Mouse (Mus musculus) MEL (cell line): ENCODE measurements around the gene Ppef2. TPM values are rescaled to one million over a fixed set of nuclear protein-coding genes. Genes with fewer than 3 reads are reported as not detected.
A peak's percentile ranks its signal among the peaks of the same experiment; 100 is the strongest.

ENCODE experiments used
- DNase-seq: peaks from one replicate; pipeline ENCODE4 v3.0.0; 2011; ENCODE audit warnings: low read depth, low spot score
- H3K27ac ChIP-seq: 2 replicates; pipeline ENCODE4 v1.5.1; 2012; ENCODE audit warnings: low read depth, mild to moderate bottlenecking, control low read depth, low read length, moderate library complexity; ENCODE audit not compliant: control insufficient read depth
- H3K27me3 ChIP-seq, 2 experiments: fragments of 150-350 bp in 1 of 2; sonication (generic) in 1 of 2; 2 replicates each; pipeline ENCODE4 v1.6.1; 2012; ENCODE audit warnings: low read length in 2 of 2, mild to moderate bottlenecking in 2 of 2, improper control_type of control experiment in 1 of 2, moderate library complexity in 1 of 2; ENCODE audit not compliant: insufficient read depth in 2 of 2, control insufficient read depth in 1 of 2
- H3K36me3 ChIP-seq, 2 experiments: 2 replicates each; pipeline ENCODE4 v1.6.1; 2012 to 2014; ENCODE audit warnings: low read length in 2 of 2, improper control_type of control experiment in 1 of 2, inconsistent platforms in 1 of 2, mild to moderate bottlenecking in 1 of 2; ENCODE audit not compliant: insufficient read depth in 2 of 2, control insufficient read depth in 1 of 2
- H3K4me1 ChIP-seq, 2 experiments: fragments of 150-350 bp in 1 of 2; sonication (generic) in 1 of 2; 2 replicates each; pipeline ENCODE4 v1.6.1; 2012; ENCODE audit warnings: low read length in 2 of 2, improper control_type of control experiment in 1 of 2, mild to moderate bottlenecking in 1 of 2; ENCODE audit not compliant: insufficient read depth in 2 of 2, control insufficient read depth in 1 of 2
- H3K4me3 ChIP-seq, 2 experiments: fragments of 150-350 bp in 1 of 2; sonication (generic) in 1 of 2; 2 replicates each; pipeline ENCODE4 v1.5.1; 2012; ENCODE audit warnings: low read depth in 2 of 2, low read length in 2 of 2, mild to moderate bottlenecking in 2 of 2, moderate library complexity in 2 of 2, control low read depth in 1 of 2, improper control_type of control experiment in 1 of 2; ENCODE audit not compliant: control insufficient read depth in 1 of 2, insufficient read depth in 1 of 2
- H3K79me2 ChIP-seq: 2 replicates; pipeline ENCODE4 v1.6.1; 2012; ENCODE audit warnings: mild to moderate bottlenecking, low read length, moderate library complexity; ENCODE audit not compliant: control insufficient read depth, poor library complexity, insufficient read depth
- H3K9ac ChIP-seq: 2 replicates; pipeline ENCODE4 v1.6.1; 2012; ENCODE audit warnings: low read depth, mild to moderate bottlenecking, control low read depth, low read length, moderate library complexity; ENCODE audit not compliant: control insufficient read depth, poor library complexity, severe bottlenecking
- H3K9me3 ChIP-seq: fragments of 150-350 bp; sonication (generic); replicated peaks from 2 replicates; pipeline ENCODE4 v1.6.1; 2012; ENCODE audit warnings: mild to moderate bottlenecking, low read length, improper control_type of control experiment, moderate library complexity; ENCODE audit not compliant: insufficient read depth
- CHD2 ChIP-seq: IDR thresholded peaks from 2 replicates; pipeline ENCODE4 v1.6.1; 2011; ENCODE audit warnings: low read length, improper control_type of control experiment
- CTCF ChIP-seq, 3 experiments: IDR thresholded peaks in 2 of 3; conservative IDR thresholded peaks in 1 of 3; 2 replicates each; pipeline ENCODE4 v1.5.1; 2011 to 2012; ENCODE audit warnings: low read length in 3 of 3, low read depth in 2 of 3, mild to moderate bottlenecking in 2 of 3, improper control_type of control experiment in 1 of 3, inconsistent platforms in 1 of 3, mixed read lengths in 1 of 3, moderate library complexity in 1 of 3; ENCODE audit not compliant: control insufficient read depth in 1 of 3, insufficient read depth in 1 of 3, poor library complexity in 1 of 3, severe bottlenecking in 1 of 3
- EP300 ChIP-seq, 2 experiments: IDR thresholded peaks; 2 replicates each; pipeline ENCODE4 v1.6.1; 2011; ENCODE audit warnings: improper control_type of control experiment in 2 of 2, low read length in 2 of 2, low read depth in 1 of 2, mild to moderate bottlenecking in 1 of 2
- ETS1 ChIP-seq: IDR thresholded peaks from 2 replicates; pipeline ENCODE4 v1.6.1; 2012; ENCODE audit warnings: low read depth, mild to moderate bottlenecking, inconsistent platforms, low read length, improper control_type of control experiment, moderate library complexity
- GABPA ChIP-seq: IDR thresholded peaks from 2 replicates; pipeline ENCODE4 v1.6.1; 2012; ENCODE audit warnings: low read depth, mild to moderate bottlenecking, inconsistent platforms, low read length, improper control_type of control experiment, moderate library complexity
- GATA1 ChIP-seq: IDR thresholded peaks from 2 replicates; pipeline ENCODE4 v1.6.1; 2011; ENCODE audit warnings: low read depth, low read length, improper control_type of control experiment
- KAT2A ChIP-seq: conservative IDR thresholded peaks from 2 replicates; pipeline ENCODE4 v1.6.1; 2012; ENCODE audit warnings: low read depth, low read length, improper control_type of control experiment, inconsistent platforms
- MAZ ChIP-seq: IDR thresholded peaks from 2 replicates; pipeline ENCODE4 v1.6.1; 2012; ENCODE audit warnings: low read depth, mild to moderate bottlenecking, inconsistent platforms, low read length, improper control_type of control experiment
- MXI1 ChIP-seq: IDR thresholded peaks from 2 replicates; pipeline ENCODE4 v1.6.1; 2011; ENCODE audit warnings: mild to moderate bottlenecking, low read depth, low read length, improper control_type of control experiment
- MYB ChIP-seq: IDR thresholded peaks from 2 replicates; pipeline ENCODE4 v1.6.1; 2011; ENCODE audit warnings: mild to moderate bottlenecking, low read depth, low read length, improper control_type of control experiment
- MYC ChIP-seq: IDR thresholded peaks from 2 replicates; pipeline ENCODE4 v1.6.1; 2011; ENCODE audit warnings: low read depth, mild to moderate bottlenecking, low read length, improper control_type of control experiment, moderate library complexity
- NRF1 ChIP-seq: IDR thresholded peaks from 2 replicates; pipeline ENCODE4 v1.6.1; 2014; ENCODE audit warnings: low read depth, mild to moderate bottlenecking, inconsistent platforms, low read length, improper control_type of control experiment, moderate library complexity; ENCODE audit not compliant: poor library complexity, insufficient read depth, severe bottlenecking
- POLR2AphosphoS5 ChIP-seq: IDR thresholded peaks from 2 replicates; pipeline ENCODE4 v1.6.1; 2012; ENCODE audit warnings: low read depth, borderline replicate concordance, mild to moderate bottlenecking, inconsistent platforms, low read length, moderate library complexity, mixed read lengths
- RCOR1 ChIP-seq: IDR thresholded peaks from 2 replicates; pipeline ENCODE4 v1.6.1; 2012; ENCODE audit warnings: low read depth, mild to moderate bottlenecking, inconsistent platforms, low read length, improper control_type of control experiment
- SIN3A ChIP-seq: IDR thresholded peaks from 2 replicates; pipeline ENCODE4 v1.6.1; 2012; ENCODE audit warnings: low read length, improper control_type of control experiment, inconsistent platforms
- SMC3 ChIP-seq: IDR thresholded peaks from 2 replicates; pipeline ENCODE4 v1.6.1; 2011; ENCODE audit warnings: low read depth, low read length, improper control_type of control experiment
- TAL1 ChIP-seq: IDR thresholded peaks from 2 replicates; pipeline ENCODE4 v1.6.1; 2012; ENCODE audit warnings: mild to moderate bottlenecking, inconsistent platforms, low read length, moderate library complexity, mixed read lengths
- TBP ChIP-seq: IDR thresholded peaks from 2 replicates; pipeline ENCODE4 v1.8.0; 2011; ENCODE audit warnings: low read depth, low read length, improper control_type of control experiment
- UBTF ChIP-seq: IDR thresholded peaks from 2 replicates; pipeline ENCODE4 v1.6.1; 2012; ENCODE audit warnings: low read depth, mild to moderate bottlenecking, inconsistent platforms, low read length, improper control_type of control experiment, moderate library complexity, borderline replicate concordance; ENCODE audit not compliant: insufficient read depth
- USF2 ChIP-seq, 2 experiments: IDR thresholded peaks; 2 replicates each; pipeline ENCODE4 v1.6.1; 2011 to 2012; ENCODE audit warnings: improper control_type of control experiment in 2 of 2, low read length in 2 of 2, borderline replicate concordance in 1 of 2, inconsistent platforms in 1 of 2, low read depth in 1 of 2, mild to moderate bottlenecking in 1 of 2; ENCODE audit not compliant: insufficient read depth in 1 of 2
- ZC3H11A ChIP-seq: IDR thresholded peaks from 2 replicates; pipeline ENCODE4 v1.6.1; 2012; ENCODE audit warnings: low read depth, mild to moderate bottlenecking, inconsistent platforms, low read length, improper control_type of control experiment
- ZKSCAN1 ChIP-seq: IDR thresholded peaks from 2 replicates; pipeline ENCODE4 v1.6.1; 2012; ENCODE audit warnings: low read depth, mild to moderate bottlenecking, inconsistent platforms, low read length, improper control_type of control experiment, moderate library complexity
- ZMIZ1 ChIP-seq: IDR thresholded peaks from 2 replicates; pipeline ENCODE4 v1.6.1; 2012; ENCODE audit warnings: low read depth, mild to moderate bottlenecking, inconsistent platforms, low read length, improper control_type of control experiment, moderate library complexity
- ZNF384 ChIP-seq: IDR thresholded peaks from 2 replicates; pipeline ENCODE4 v1.6.1; 2012; ENCODE audit warnings: low read depth, mild to moderate bottlenecking, inconsistent platforms, low read length, improper control_type of control experiment
- polyA plus RNA-seq, 2 experiments: library from polyadenylated mRNA; stranded (reverse) in 1 of 2; unstranded in 1 of 2; fragments of >175 nt in 1 of 2; fragments of >200 nt in 1 of 2; gene quantifications; 2 replicates each; pipeline versions ENCODE4 v1.2.1 to v1.2.4; 2012; ENCODE audit warnings: low replicate concordance in 2 of 2, low read depth in 1 of 2; ENCODE audit not compliant: insufficient read length in 2 of 2, insufficient read depth in 1 of 2, missing spikeins in 1 of 2
- total RNA-seq: library from RNA; depleted of rRNA; stranded (reverse); fragments of 300-350 nt; gene quantifications from 2 replicates; pipeline ENCODE4 v1.2.3, GENCODE M21; 2012

Gene Ppef2
- total and polyA plus RNA-seq, 3 experiments: 0.04 to 0.08 TPM; not detected in 1

DNA sequence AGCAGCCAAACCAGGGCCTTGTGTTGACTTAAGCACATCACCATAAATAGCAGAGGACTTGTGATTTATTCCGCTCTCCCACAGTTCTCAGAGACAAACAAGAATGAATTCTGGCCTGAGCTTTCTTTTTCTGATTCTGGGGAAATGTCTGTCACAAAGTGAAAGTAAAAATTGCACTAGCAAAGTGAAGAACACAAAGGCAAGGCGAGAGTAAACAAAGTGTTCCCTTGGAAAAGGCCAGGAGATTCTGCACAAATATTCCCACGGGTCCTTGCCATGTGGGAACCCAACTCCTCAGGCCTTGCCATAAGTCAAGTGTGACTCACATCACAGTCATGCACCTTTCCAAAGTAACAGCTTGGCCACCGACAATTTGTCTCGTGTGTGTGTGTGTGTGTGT lies 50.4 kb downstream of the Ppef2 start:
- no peak for TF ChIP-seq ETS1
- TF ChIP-seq MXI1: no peak
- no peak for TF ChIP-seq ZNF384
- TF ChIP-seq UBTF: no peak
- TF ChIP-seq SIN3A: no peak
- no peak for TF ChIP-seq TBP
- TF ChIP-seq CHD2: no peak
- TF ChIP-seq ZKSCAN1: no peak
- no peak for TF ChIP-seq GABPA
- no peak for TF ChIP-seq POLR2AphosphoS5
- no peaks in the 10 kb centered on the region for H3K79me2 ChIP-seq
- no peaks in the 10 kb centered on the region for H3K9me3 ChIP-seq
- peak overlapping the region; percentile 36; the same call in 1 of the 2 replicates for H3K9ac ChIP-seq
- peak overlapping the region in 1 of 2 experiments; percentile 10; a peak in 2 of 4 replicates for H3K4me3 ChIP-seq
- H3K36me3 ChIP-seq: peaks cover 3 to 25% of the 10 kb centered on the region in 2 experiments
- H3K27me3 ChIP-seq: no peaks in the 10 kb centered on the region
- no peak for DNase-seq
- H3K27ac ChIP-seq: peak overlapping the region; percentile 73
- H3K4me1 ChIP-seq: peaks cover 22 to 27% of the 10 kb centered on the region in 2 experiments

DNA sequence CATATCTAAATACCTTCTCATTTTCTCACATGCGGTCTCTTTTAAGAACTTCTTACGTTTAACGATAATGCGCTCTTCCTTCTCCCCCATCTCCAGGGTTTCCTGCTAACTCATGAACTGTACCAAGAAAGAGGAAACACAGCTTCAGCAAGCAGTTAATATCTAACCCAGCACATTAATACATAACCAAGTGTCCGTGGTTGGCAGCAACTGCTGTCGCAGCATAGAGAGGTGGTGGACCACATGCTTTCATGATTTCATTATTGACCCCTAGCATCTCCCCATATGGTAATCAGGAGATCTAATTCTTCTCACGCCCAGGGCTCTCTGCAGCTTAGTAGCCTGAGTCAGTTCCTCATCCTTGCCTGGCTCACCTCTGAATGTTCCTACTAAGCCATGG lies 50.9 kb downstream of the Ppef2 start:
- no peaks in the 10 kb centered on the region for H3K27me3 ChIP-seq
- peak overlapping the region; percentile 36; the same call in 1 of the 2 replicates for H3K9ac ChIP-seq
- peak; percentile 88 for DNase-seq
- no peaks in the 10 kb centered on the region for H3K9me3 ChIP-seq
- H3K4me1 ChIP-seq: peaks cover 22 to 24% of the 10 kb centered on the region in 2 experiments
- no peak for TF ChIP-seq RCOR1
- no peak for TF ChIP-seq NRF1
- TF ChIP-seq CTCF (IDR thresholded peaks at IDR 0.05 in 2 of 3, conservative IDR thresholded peaks at IDR 0.05 in 1 of 3; ENCODE audit: control insufficient read depth in 1 of 3, insufficient read depth in 1 of 3, low read depth in 2 of 3, low read length in 3 of 3, poor library complexity in 1 of 3, severe bottlenecking in 1 of 3): no peak
- TF ChIP-seq ZC3H11A: no peak
- no peak for TF ChIP-seq USF2 (IDR thresholded peaks at IDR 0.05; ENCODE audit: borderline replicate concordance in 1 of 2, insufficient read depth in 1 of 2, low read depth in 1 of 2, low read length in 2 of 2)
- peak; percentile 77 to 84 for TF ChIP-seq EP300 (IDR thresholded peaks at IDR 0.05; ENCODE audit: low read depth in 1 of 2, low read length in 2 of 2)
- no peak for TF ChIP-seq MXI1
- TF ChIP-seq GATA1: peak; percentile 17; the same call in 1 of the 2 replicates
- TF ChIP-seq SMC3: no peak
- no peak for TF ChIP-seq CHD2
- TF ChIP-seq MYC: peak; percentile 74
- TF ChIP-seq TBP: no peak
- no peak for TF ChIP-seq SIN3A
- no peak for TF ChIP-seq UBTF
- TF ChIP-seq MAZ: no peak
- TF ChIP-seq ZKSCAN1: no peak
- TF ChIP-seq TAL1: peak; percentile 47
- TF ChIP-seq ZMIZ1: no peak
- no peak for TF ChIP-seq KAT2A
- peak; percentile 58 for TF ChIP-seq ETS1
- TF ChIP-seq MYB: peak; percentile 73
- TF ChIP-seq ZNF384: no peak
- H3K4me3 ChIP-seq: peak overlapping the region; percentile 9 to 15; a peak in 3 of 4 replicates
- no peaks in the 10 kb centered on the region for H3K79me2 ChIP-seq
- peaks cover 5 to 25% of the 10 kb centered on the region in 2 experiments for H3K36me3 ChIP-seq
- peak overlapping the region; percentile 73 for H3K27ac ChIP-seq
